Mouse (Mus musculus) T-cell, adult 2 months (primary cell): ENCODE data around the gene Pramef20.
"Not testable (repeated sequence)": the region's sequence is repeated elsewhere in the genome, so short reads cannot be mapped to it uniquely, and the experiment has no call there.

Experiments used
- DNase-seq: peaks from one replicate; pipeline ENCODE4 v3.0.0; 2022; ENCODE audit warnings: low spot score

Gene Pramef20

GRCm38 (mm10) chr4:144377911-144378310 is at the start of gene Pramef20:
Pramef20 (minus strand) TSS chr4:144377933.
- DNase-seq: no peak

- no peak for DNase-seq
These were observed 46.9 kb upstream of the Pramef20 start for GRCm38 (mm10) chr4:144424590-144424989.

- no peak for DNase-seq
These were observed 42.9 kb upstream of the Pramef20 start for GRCm38 (mm10) chr4:144420644-144421043.

GRCm38 (mm10) chr4:144408290-144408689 is 30.6 kb upstream of the Pramef20 start, which contains the start of gene Pramef12:
Pramef12 (minus strand) TSS chr4:144408464.
- no peak for DNase-seq

- DNase-seq: no peak
These were observed 28.5 kb upstream of the Pramef20 start for GRCm38 (mm10) chr4:144406261-144406660.

- DNase-seq: no peak
These were observed 26.8 kb upstream of the Pramef20 start for GRCm38 (mm10) chr4:144404456-144405086.

GRCm38 (mm10) chr4:144402712-144403111 is 25.0 kb upstream of the Pramef20 start:
- no peak for DNase-seq

GRCm38 (mm10) chr4:144396316-144396715 is 18.6 kb upstream of the Pramef20 start:
- no peak for DNase-seq

GRCm38 (mm10) chr4:144357642-144358041 is 20.1 kb downstream of the Pramef20 start, which contains the start of gene Gm13119:
Gm13119 (plus strand) TSS chr4:144357942.
- DNase-seq: not testable (repeated sequence)

- DNase-seq: not testable (repeated sequence)
These were observed 41.9 kb downstream of the Pramef20 start for GRCm38 (mm10) chr4:144335856-144336255.

GRCm38 (mm10) chr4:144329949-144330348 is 47.8 kb downstream of the Pramef20 start, which contains the start of gene Gm13128:
Gm13128 (plus strand) TSS chr4:144330249.
- DNase-seq: not testable (repeated sequence)
